Mouse (Mus musculus) heart, postnatal 4 days (tissue): ENCODE data around the gene Rtn1. TPM values are rescaled to one million over a fixed set of nuclear protein-coding genes. Genes with fewer than 3 reads are reported as not detected.

Source experiments
- DNase-seq: peaks from one replicate; pipeline ENCODE4 v3.0.0; 2021
- total RNA-seq, 2 experiments: library from RNA; stranded (reverse); gene quantifications; 2 replicates each; pipeline ENCODE4 v1.2.3; 2021

Rtn1 gene
- total RNA-seq, 2 experiments from 2014 or later: 7.3 to 9.7 TPM

DNA sequence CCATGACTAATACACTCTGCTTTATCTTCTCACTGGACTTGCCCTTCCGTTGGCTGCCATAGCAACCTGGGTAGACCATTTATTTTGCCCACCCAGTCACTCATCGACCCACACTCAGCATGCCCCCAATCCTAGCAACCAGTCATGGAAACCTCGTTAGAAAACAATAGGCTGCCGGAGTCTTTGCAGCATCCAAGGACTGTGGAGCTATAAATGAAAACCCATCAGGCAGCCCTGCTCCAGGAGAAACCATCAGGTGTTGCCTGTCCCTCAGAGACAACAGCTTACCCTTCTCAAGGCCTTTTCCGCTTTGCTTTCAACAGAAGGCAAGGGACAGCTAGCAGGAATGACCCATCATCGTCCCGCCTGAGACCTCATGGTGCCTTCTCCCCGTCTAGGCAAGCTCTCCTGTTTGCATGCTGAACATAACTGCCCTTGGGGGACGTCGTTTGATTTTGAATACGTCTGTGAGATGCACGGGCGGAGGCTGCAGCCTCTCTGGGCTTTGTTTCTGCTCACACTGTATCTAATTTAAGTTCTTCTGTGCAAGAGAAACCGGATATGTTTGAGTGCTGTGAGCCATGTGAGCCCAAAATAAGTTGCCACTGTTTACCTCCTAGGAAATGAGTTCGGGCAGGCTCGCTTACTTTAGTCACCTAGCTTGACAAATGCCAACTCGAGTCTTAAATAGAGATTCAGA is 34.8 kb downstream of the Rtn1 start:
- no peak for DNase-seq

DNA sequence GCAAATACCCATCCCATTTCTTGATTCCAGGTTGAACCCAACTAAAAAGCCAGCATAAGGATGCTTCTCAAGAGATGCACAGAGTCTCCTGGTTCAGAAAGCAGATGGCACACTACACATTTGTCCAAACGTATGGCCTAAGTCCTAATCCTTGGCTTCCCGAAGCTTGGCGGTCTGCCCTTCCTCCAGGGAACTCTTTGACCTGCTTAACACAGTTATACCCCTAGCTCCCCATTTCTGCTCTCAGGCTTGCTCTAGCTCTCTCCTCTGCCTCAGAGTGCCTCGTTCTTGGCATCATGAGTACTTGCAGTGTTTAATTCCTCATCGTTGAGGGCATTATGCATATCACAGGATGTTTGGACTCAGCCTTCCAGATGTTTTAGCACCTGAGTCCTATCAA is 38.8 kb downstream of the Rtn1 start:
- no peak for DNase-seq

DNA sequence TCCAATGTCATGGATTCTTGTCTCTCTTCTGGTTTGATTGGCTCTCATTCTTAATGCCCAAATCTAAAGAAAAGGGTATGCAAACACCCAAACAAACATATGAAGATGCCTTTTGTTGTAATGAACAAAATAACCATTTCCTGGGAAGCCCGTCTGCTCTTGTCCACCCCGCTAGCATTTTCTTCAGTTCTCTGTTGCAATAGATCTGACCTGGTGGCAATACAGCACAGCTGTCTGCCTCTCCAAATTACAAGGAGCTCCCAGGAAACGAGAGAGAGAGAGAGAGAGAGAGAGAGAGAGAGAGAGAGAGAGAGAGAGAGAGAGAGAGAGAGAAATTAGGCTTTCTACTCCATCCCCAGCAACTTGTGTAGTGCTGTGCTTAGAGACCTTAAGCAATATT is 42.1 kb downstream of the Rtn1 start:
- no peak for DNase-seq

DNA sequence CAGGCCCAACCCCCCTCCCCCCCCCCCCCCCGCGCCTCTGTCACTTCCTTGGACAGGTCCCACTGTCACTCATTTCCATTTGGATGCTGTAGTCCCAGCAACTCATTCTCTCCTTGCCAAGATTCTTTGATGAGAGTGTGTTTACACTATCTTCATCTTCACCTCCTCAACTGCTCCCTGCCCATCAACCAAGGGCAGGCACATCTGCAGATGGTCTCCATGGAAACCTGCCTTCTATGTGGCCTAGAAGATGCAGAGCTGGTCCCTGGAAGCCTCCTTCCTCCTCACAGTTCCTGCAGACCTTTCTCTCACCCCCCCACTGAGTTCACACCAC is 42.8 kb downstream of the Rtn1 start:
- no peak for DNase-seq

DNA sequence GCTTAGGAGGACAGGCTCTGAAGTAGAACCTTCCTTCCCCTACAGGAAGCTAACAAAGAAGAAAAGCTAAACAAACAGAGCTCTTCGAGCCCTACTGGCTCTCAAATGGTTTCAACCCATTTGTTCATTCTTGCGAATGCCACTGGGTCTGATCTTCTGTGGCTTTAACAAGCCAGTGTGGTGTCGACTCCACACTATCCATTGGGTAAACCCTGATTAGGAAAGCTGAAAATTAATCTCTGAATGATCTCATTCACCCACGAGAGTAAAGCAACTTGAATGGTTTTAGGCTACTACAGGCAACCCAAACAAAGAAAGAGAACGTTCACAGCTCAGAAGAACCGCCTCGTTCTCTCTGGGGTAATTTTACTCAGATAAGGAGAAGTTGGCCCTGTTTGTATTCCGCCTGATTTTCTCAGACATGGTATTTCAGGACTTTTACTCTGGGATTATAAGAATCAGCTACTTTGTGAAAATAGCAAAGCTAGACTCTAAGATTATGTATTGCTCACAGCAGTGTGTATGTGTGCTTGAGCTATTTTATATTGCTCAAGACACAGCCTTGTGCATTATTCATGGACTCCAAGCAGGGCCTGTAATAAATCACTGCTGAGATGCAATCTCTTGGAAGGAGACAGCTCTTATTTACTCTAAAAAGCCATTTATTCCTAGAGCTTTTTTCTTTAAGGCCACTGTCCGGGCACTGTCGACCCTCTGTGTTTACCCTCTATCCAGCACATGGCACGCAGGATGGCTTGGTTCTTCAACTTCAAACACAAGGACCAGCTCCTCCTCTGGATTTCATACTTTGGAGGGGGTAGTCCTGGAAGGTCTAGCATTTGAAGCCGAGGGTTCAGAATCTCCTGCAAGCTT is 43.4 kb downstream of the Rtn1 start:
- DNase-seq: no peak

DNA sequence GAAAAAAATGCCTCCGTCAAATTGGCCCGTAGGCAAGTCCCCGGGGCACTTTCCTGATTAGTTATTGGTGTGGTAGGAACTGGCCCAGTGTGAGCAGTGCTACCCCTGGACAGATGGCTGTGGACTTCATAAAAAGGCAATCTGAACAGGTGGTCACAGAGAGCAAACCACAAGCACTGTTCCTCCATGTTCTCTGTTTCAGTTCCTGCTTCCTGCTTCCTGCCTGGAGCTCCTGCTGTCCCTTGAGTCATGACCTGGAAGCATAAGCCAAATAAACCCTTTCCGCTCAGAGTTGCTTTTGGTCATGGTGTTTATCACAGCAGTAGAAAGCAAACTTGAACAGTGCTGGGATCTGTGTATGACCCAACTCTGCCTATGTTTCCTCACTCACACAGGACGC is 44.3 kb downstream of the Rtn1 start:
- DNase-seq: no peak

DNA sequence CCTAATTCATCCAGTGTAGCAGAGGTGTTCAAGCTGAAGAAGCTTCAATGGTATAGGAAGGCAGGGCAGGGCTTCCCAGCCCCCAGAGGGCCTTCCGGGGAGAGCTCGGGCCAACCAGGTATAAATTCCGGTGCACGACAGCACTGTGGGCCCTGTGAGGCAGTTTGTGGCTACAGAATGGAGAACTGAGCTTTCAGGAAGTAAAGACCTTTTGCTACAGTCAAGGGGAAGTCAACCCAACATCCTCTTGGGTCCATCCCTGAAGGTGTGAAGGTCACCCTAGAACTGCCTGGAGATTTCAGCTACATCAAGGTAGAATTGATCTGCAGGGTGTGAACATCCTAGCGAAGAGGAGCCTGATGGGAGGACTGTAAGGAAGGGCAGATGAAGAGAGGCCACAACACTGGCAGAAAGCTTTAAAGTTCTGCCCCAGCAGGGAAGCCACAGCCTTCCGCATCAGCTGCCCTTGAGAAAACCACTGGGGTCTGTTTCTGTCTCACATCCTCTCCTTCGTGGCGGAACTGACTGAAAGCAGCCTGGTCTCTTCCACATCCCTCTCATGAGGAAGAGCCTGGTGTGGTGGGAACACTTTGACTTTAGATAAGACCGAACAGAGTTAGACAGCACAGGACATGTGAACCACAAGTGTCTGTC is 47.0 kb downstream of the Rtn1 start:
- DNase-seq: no peak

DNA sequence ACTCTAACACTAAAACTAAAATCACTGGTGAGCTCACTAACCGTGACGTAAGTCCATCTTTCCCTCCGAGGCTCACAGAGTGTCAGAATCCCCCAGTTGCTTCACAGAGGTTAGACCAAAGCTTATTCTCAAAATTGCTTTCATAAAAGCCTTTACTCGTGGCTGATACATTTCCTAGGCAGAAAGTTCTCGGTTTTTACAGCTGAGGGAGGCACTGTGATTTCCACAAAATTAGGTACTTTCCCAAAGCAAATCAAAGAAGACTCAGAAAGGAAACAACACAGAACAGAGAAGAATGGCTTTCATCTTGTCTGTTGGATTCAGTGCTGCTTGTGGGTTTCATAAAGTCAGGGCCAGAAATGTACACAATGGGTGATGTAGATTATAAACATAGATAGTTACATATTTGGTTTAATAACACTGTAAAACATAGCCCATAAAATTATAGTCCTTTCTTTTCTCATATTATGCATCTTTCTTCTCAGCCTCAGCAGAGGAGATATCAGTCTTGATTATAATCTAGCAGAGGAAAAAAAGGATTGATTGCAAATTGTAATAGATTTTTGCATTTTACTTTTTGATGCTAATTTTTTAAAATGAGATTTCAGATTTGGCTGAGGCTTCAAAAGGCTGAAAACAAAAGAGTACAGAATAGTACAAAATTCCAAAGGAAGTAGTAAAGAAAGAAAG is 47.8 kb downstream of the Rtn1 start:
- DNase-seq: no peak

DNA sequence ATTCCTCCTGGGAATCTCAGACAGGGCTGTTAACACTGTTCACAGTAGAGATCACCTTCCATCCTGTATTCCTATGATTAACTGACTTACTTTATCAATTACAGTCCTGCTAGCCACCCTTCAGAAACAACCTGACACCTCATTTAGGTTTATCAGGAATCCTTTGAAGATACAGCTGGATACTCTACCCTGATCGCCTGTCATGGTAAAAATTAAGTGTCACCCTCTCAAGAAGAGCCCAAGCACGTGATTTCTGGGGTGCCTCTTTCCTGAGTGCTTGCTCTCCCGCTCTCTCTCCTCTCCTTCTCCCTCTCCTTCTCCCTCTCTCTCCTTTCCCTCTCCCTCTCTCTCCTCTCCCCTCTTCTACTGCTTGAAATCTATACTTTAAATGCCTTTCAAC is 49.0 kb downstream of the Rtn1 start:
- no peak for DNase-seq

DNA sequence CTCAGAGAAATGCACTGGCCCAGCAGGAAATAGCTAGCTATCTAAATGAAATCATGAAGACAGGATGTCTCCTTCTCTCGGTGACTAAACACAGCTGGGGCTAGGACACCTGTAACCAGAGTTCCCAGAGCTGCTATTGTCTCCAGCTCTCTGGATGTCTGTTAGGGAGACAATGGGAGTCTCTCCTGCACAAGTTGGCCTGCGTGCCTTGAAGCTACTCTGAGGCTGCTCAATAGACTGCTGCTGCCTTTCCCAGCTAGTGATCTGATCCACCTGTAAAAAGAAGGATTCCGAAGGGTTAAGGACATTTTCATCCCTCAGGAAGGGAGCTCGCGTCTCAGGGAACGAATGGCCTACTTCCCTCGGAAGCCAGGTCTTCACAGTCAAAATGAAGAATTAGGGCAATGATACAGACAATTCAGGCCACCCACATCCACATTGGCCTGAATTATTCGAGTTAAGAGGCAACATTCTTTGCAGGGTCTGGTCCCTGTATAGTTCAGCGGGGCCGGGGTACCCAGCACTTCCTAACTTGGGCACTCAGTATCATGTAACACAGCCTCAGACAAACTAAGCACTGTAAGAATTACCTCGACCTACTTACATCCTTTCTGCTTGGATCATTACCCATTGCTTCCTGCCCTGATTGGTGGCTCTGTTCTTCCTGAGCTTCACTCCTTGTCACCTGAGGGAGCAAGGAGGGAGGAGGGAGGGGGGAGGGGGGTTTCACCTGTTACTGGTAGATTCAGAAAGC is 51.0 kb downstream of the Rtn1 start:
- DNase-seq: no peak

DNA sequence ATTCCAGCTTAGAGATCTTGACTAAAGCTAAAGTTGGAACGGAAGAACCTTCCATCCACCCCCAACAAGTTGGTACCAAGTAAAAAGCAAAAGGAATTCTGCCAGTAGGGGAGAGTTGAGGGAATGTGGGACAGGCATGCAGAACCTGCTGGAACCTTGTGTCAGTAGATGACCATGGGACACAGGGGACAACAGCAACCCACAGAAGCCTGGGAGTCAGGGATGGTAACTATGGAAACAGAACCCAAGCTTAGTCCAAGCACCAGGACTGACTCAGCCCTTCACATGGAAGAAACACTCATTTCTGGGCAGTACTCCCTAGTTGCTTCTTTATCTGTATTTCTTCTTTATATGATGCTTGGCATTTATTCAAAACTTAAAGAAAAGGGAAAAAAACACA is 54.6 kb downstream of the Rtn1 start:
- DNase-seq: no peak

DNA sequence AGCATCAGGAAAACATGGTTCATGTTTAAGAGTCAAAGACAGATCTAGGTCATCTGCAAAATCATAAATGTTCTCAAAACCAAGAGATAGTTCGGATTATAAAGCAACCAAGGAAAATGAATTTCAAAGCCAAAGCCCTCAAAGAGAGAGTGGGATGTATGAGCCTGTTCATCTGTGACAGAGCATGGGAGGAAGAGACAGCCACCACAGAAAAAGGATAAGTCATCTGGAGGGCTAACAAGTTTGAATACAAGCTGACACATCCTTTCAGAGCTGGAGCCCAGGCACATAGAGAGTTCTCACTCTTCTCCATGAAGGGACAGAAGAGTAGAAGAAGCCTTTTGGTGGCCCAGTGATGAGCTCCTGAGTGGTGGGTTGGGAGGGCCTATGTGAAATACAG is 55.3 kb downstream of the Rtn1 start:
- DNase-seq: no peak

DNA sequence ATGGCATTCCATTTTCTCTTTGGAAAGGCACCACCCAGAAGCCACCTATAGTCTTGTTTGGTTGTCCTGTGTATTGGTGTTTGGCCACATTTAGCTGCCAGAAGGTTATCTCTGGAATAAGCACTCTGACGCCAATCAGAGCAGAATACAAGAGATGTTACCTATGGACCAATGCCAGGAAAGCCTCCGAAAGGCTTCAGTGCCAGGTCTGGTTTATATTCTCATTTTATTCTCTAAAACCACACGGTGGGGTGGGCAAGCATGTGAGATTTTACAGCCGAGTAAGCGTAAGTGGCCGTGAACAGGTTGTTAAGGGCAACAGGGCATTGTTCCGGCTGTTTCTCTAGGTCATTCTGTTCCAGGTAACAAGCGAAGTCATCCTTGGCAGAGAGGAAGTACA is 60.3 kb downstream of the Rtn1 start:
- no peak for DNase-seq

DNA sequence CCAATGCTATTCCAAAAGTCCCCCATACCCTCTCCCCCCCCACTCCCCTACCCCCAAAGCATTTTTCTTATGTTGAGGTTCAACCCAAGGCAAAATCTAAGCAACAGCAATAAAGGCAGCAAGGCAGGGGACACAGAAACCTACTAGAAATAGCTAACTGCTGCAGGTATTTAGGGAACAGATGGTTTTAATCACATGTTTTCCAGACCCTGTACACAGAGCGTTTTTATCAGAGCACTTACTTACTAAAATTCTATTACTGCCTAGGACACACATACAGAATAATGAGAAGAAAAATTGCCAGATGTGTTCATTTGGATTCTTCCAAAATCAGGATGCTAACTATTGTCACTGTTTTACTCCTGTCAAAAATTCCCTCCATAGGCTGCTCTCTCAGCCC is 61.7 kb downstream of the Rtn1 start:
- no peak for DNase-seq

DNA sequence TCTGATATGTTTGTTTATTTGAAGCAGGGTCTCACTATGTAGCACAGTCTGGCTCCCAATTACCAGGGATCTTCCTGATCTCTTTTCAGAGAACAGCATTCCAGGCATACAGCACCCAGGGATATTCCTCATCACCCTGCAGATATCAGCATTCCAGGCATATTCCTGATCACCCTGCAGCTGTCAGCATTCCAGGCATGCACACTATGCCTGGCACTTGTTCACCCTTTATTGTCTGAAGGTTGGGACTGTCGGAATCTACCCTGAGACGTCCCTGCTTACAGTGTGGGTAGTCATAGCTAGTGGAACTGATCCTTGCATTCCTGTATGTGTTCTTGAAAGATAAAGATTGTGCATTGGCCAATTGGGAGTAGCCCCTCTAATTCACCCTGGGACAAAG is 65.2 kb downstream of the Rtn1 start:
- peak; percentile 5 for DNase-seq

DNA sequence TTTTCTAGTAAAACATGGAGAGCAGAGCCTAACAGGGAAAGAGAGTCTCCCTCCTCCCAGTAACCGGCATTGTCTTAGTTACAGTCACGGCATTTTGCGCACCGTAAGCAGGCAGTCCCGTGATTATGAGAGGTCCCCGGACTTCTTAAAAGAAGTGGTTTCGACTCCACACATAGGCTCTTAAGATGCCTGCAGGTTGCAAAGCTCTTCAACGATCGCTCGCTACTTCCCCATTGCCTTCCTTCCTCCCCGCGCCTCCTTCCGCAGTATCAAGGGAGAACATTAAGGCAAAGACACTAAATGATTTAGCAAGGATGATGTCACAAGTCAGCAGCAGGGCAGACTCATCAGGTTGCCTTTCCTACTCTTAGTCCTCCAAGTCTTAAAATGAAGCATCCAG is 72.8 kb downstream of the Rtn1 start:
- DNase-seq: no peak

DNA sequence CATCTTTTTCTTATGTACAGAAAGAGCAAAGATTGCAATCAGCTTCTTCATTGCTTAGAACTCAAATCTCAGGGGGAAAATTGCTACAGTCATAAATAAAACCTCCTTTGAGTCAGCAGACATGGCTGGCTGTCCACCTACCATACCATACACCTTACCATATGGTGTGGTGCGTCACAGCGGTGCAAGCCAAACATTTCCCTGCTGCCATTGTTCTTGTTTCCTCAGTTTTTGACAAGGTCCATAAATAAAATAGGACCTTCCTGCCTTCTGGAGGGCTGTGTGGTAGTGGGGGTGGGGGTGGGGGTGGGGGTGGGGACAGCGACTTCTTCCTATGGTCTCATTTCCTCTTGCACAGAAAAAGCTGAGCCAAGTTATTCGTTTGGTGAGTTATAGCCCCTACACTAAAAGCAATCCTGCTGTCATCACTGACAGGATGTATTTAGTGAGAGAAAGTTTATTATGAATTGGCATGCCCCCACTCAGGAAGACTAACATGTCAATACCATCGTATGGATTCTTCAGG is 76.3 kb downstream of the Rtn1 start:
- no peak for DNase-seq

DNA sequence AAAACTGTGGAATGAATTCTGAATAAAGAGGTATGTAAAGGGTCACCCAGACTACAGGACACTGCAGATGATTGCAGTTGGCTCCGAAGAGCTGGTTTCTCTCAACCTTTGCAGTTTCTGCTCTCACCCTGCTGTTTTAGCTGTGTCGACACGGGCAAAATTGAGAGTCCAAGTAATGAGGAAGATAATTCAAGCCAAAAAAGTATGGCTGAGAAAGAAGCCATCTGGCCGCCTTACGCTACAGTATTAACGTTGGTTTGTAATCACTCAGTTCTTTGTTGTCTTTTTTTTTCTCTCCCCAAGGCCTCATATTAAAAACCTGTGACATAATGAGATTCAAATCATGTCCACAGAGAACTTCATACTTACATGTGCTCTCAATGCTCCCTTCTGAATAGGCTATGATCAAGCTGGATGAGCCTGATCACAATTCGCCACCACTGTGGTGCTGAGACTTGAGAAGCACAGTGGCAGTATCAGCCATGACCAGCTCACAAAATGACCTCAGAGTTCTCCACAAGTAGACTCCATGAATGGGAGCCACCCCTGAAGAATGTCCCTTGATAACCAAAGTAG is 76.9 kb downstream of the Rtn1 start:
- no peak for DNase-seq

DNA sequence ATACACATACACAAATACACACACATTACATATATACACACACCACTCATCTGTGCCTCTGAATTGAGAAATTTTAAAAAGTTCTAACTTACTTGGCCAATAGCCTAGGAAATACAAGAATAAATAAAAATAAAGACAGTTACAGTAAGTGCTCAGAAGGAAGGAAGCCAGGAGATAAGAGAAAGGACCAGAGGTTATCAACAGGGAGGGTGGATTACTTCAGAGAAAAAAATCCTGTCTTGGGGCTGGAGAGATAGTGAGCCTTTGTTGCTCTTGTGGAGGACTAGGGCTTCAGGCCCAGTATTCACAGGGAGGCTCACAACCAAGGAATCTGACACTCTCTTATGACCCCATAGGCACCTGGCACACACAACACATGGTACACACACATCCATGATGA is 82.8 kb downstream of the Rtn1 start:
- no peak for DNase-seq

DNA sequence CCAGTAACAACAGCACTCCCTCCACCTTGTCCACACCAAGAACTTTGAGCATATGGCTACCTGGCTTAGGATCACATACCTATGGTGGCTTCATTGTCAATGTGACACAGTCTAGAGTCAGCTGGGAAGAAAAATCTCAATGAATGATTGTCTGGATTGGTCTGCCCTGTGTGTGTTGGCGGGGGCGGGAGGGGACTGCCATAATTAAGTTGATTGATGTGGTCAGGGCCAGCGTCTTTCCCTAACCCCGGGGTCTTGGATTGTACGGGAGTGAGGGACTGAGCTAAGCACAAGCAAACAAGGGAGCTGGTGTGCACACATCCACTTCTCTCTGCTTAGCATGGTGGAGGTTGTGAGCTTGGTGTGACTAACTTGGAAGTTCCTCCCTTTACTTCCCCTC is 83.8 kb downstream of the Rtn1 start:
- DNase-seq: no peak

DNA sequence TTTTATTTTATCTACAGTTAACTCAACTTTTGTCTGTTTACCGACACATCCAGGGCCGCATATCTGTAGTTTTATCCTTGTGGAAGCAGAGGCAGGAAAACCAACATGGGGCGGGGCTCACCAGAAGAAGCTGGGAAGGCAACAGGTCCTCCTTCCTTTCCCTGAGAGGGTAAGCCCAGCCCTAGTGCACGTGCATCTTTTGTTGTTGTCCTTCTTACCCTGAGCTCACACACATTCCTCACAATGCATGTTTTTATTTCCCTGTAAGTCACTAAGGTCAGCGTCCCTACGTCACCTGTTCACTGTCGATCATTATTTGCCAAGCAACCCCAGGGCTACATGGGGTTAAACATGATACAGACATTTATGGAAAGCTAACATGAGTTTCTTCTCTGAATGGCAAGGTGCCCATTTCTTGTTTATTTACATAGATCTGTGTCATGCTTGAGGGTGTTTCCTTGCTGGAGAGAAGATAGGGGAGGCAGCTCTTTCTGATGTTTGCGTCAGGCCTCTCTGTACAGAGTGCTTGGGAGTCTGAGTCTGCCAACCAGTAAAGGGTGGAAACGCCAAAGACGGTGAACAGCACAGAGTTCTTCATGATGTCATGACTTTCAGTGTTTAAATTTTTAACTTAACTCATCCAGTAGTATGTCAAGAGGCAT is 84.5 kb downstream of the Rtn1 start:
- no peak for DNase-seq
